Mouse (Mus musculus) intestine, embryonic 14.5 days (tissue): ENCODE measurements around the gene Nell1. TPM values are rescaled to one million over a fixed set of nuclear protein-coding genes. Genes with fewer than 3 reads are reported as not detected.

Source experiments
- ATAC-seq: fragments of 200-750 bp; cut with Nextera tagmentation; replicated peaks from 2 replicates; pipeline ENCODE4 v1.8.0; 2017; ENCODE audit warnings: low read depth, moderate number of reproducible peaks, moderate TSS enrichment, moderate library complexity; ENCODE audit not compliant: low FRiP score, low TSS enrichment
- DNase-seq: peaks from one replicate; pipeline ENCODE4 v3.0.0-alpha.2; 2018; ENCODE audit warnings: low spot score
- H3K27ac ChIP-seq: fragments of 300-500 bp; sonication (generic); 2 replicates; pipeline ENCODE4 v1.5.1; 2014; ENCODE audit warnings: low read depth, mild to moderate bottlenecking, control low read depth
- H3K27me3 ChIP-seq: fragments of 300-500 bp; sonication (generic); replicated peaks from 2 replicates; pipeline ENCODE4 v1.6.1; 2014; ENCODE audit warnings: low read length, control low read depth; ENCODE audit not compliant: control insufficient read depth, insufficient read depth
- H3K36me3 ChIP-seq: fragments of 300-500 bp; sonication (generic); 2 replicates; pipeline ENCODE4 v1.6.1; 2014; ENCODE audit warnings: low read length, control low read depth; ENCODE audit not compliant: control insufficient read depth, insufficient read depth
- H3K4me1 ChIP-seq: fragments of 300-500 bp; sonication (generic); replicated peaks from 2 replicates; pipeline ENCODE4 v1.6.1; 2014; ENCODE audit warnings: low read length, control low read depth, mixed read lengths; ENCODE audit not compliant: control insufficient read depth, insufficient read depth
- H3K4me2 ChIP-seq: fragments of 300-500 bp; sonication (generic); 2 replicates; pipeline ENCODE4 v1.6.1; 2014; ENCODE audit warnings: low read length
- H3K4me3 ChIP-seq: fragments of 300-500 bp; sonication (generic); 2 replicates; pipeline ENCODE4 v1.5.1; 2014; ENCODE audit warnings: low read depth, low read length, control low read depth, mixed read lengths
- H3K9ac ChIP-seq: fragments of 300-500 bp; sonication (generic); 2 replicates; pipeline ENCODE4 v1.6.1; 2014; ENCODE audit warnings: mild to moderate bottlenecking, low read length
- H3K9me3 ChIP-seq: fragments of 300-500 bp; sonication (generic); 2 replicates; pipeline ENCODE4 v1.6.1; 2016; ENCODE audit warnings: low read length, control low read depth; ENCODE audit not compliant: control insufficient read depth
- WGBS: fragments of 180-500 bp; shearing (Covaris S2); extraction: QIAGEN DNeasy Blood & Tissue Kit; methylation state at CpG from one replicate; pipeline ENCODE4 v1.1.7; 2014; 5-methylcytosine and 5-hydroxymethylcytosine counted together
- polyA plus RNA-seq: library from polyadenylated mRNA; unstranded; fragments of >200 nt; fragmentation: Nextera tagmentation; extraction: Ambion mirVana; gene quantifications from 2 replicates; pipeline ENCODE4 v1.2.1, GENCODE M21; 2014

Gene Nell1
- polyA plus RNA-seq, 1 experiment from 2014 or later, result 4.4 TPM

GRCm38 (mm10) chr7:50374876-50375275, 400.2 kb downstream of the Nell1 start:
- H3K27ac ChIP-seq, result no peak overlapping the region

GRCm38 (mm10) chr7:50410421-50410820, 435.8 kb downstream of the Nell1 start:
- no peaks in the 10 kb centered on the region for H3K36me3 ChIP-seq

More at GRCm38 (mm10) chr7:50374876-50375275, 400.2 kb downstream of the Nell1 start:
- no peak for DNase-seq
- H3K4me2 ChIP-seq, result no peak overlapping the region
- H3K27me3 ChIP-seq, result no peaks in the 10 kb centered on the region
- ATAC-seq, result no peak
- 79% methylated on average over 4 of the region's 4 CpGs for WGBS
- no peak overlapping the region for H3K9ac ChIP-seq
- no peaks in the 10 kb centered on the region for H3K36me3 ChIP-seq
- H3K4me3 ChIP-seq, result no peak overlapping the region
- H3K9me3 ChIP-seq, result no peaks in the 10 kb centered on the region
- H3K4me1 ChIP-seq, result no peaks in the 10 kb centered on the region

GRCm38 (mm10) chr7:50419976-50420375, 445.3 kb downstream of the Nell1 start:
- no peak overlapping the region for H3K27ac ChIP-seq
- no peak overlapping the region for H3K9ac ChIP-seq
- H3K9me3 ChIP-seq, result no peaks in the 10 kb centered on the region
- 53% methylated on average over 2 of the region's 2 CpGs for WGBS
- no peak overlapping the region for H3K4me2 ChIP-seq
- H3K4me1 ChIP-seq, result no peaks in the 10 kb centered on the region
- H3K36me3 ChIP-seq, result no peaks in the 10 kb centered on the region
- no peak for ATAC-seq
- no peak overlapping the region for H3K4me3 ChIP-seq
- DNase-seq, result no peak
- no peaks in the 10 kb centered on the region for H3K27me3 ChIP-seq

More at GRCm38 (mm10) chr7:50410421-50410820, 435.8 kb downstream of the Nell1 start:
- H3K27ac ChIP-seq, result no peak overlapping the region
- H3K27me3 ChIP-seq, result no peaks in the 10 kb centered on the region
- no peaks in the 10 kb centered on the region for H3K9me3 ChIP-seq
- no peak overlapping the region for H3K4me2 ChIP-seq
- DNase-seq (no peak), ATAC-seq (no peak)
- no peak overlapping the region for H3K9ac ChIP-seq
- 27% methylated on average over 2 of the region's 2 CpGs for WGBS
- no peak overlapping the region for H3K4me3 ChIP-seq
- H3K4me1 ChIP-seq, result peaks cover 10% of the 10 kb centered on the region; the same call in 1 of the 2 replicates

GRCm38 (mm10) chr7:50422422-50423195, 447.9 kb downstream of the Nell1 start:
- 71% methylated on average over 1 of the region's 1 CpGs for WGBS
- DNase-seq (no peak), ATAC-seq (no peak)
- no peaks in the 10 kb centered on the region for H3K9me3 ChIP-seq
- H3K4me1 ChIP-seq, result no peaks in the 10 kb centered on the region
- no peaks in the 10 kb centered on the region for H3K36me3 ChIP-seq
- H3K4me3 ChIP-seq, result no peak overlapping the region
- no peak overlapping the region for H3K4me2 ChIP-seq
- H3K27me3 ChIP-seq, result no peaks in the 10 kb centered on the region
- no peak overlapping the region for H3K9ac ChIP-seq
- no peak overlapping the region for H3K27ac ChIP-seq

- Histone ChIP-seq H3K9ac (no peak overlapping the region), H3K36me3 (no peaks in the 10 kb centered on the region), H3K4me3 (no peak overlapping the region), H3K9me3 (no peaks in the 10 kb centered on the region), H3K4me2 (no peak overlapping the region), H3K4me1 (no peaks in the 10 kb centered on the region), H3K27me3 (no peaks in the 10 kb centered on the region), H3K27ac (no peak overlapping the region)
- ATAC-seq (peak; percentile 58; the same call in 1 of the 2 replicates), DNase-seq (no peak)
- 71% methylated on average over 5 of the region's 5 CpGs for WGBS
Measured at GRCm38 (mm10) chr7:50429725-50430124, 455.1 kb downstream of the Nell1 start.

GRCm38 (mm10) chr7:50441237-50441636, 466.6 kb downstream of the Nell1 start:
- H3K4me1 ChIP-seq, result no peaks in the 10 kb centered on the region
- no peak overlapping the region for H3K27ac ChIP-seq
- no peaks in the 10 kb centered on the region for H3K27me3 ChIP-seq
- DNase-seq, result no peak
- ATAC-seq, result no peak
- no peaks in the 10 kb centered on the region for H3K36me3 ChIP-seq
- H3K9me3 ChIP-seq, result no peaks in the 10 kb centered on the region
- H3K4me2 ChIP-seq, result no peak overlapping the region
- no peak overlapping the region for H3K4me3 ChIP-seq
- H3K9ac ChIP-seq, result no peak overlapping the region

GRCm38 (mm10) chr7:50447316-50447715, 472.7 kb downstream of the Nell1 start:
- WGBS, result 76% methylated on average over 4 of the region's 4 CpGs
- no peak overlapping the region for H3K4me2 ChIP-seq
- H3K4me1 ChIP-seq, result no peaks in the 10 kb centered on the region
- H3K27me3 ChIP-seq, result no peaks in the 10 kb centered on the region
- DNase-seq (no peak), ATAC-seq (no peak)
- no peak overlapping the region for H3K9ac ChIP-seq
- no peak overlapping the region for H3K4me3 ChIP-seq
- H3K36me3 ChIP-seq, result no peaks in the 10 kb centered on the region
- H3K9me3 ChIP-seq, result no peaks in the 10 kb centered on the region
- no peak overlapping the region for H3K27ac ChIP-seq

GRCm38 (mm10) chr7:50467742-50468141, 493.1 kb downstream of the Nell1 start:
- H3K9me3 ChIP-seq, result no peaks in the 10 kb centered on the region
- no peak overlapping the region for H3K4me3 ChIP-seq
- H3K9ac ChIP-seq, result no peak overlapping the region
- no peaks in the 10 kb centered on the region for H3K4me1 ChIP-seq
- H3K4me2 ChIP-seq, result no peak overlapping the region
- ATAC-seq (no peak), DNase-seq (no peak)
- no peaks in the 10 kb centered on the region for H3K27me3 ChIP-seq
- H3K27ac ChIP-seq, result no peak overlapping the region
- WGBS, result 91% methylated on average over 6 of the region's 6 CpGs
- H3K36me3 ChIP-seq, result no peaks in the 10 kb centered on the region

GRCm38 (mm10) chr7:50470555-50470954, 495.9 kb downstream of the Nell1 start:
- 87% methylated on average over 3 of the region's 3 CpGs for WGBS
- Histone ChIP-seq H3K4me3 (no peak overlapping the region), H3K9ac (no peak overlapping the region), H3K9me3 (no peaks in the 10 kb centered on the region), H3K27me3 (no peaks in the 10 kb centered on the region), H3K36me3 (no peaks in the 10 kb centered on the region), H3K4me1 (no peaks in the 10 kb centered on the region), H3K4me2 (no peak overlapping the region), H3K27ac (no peak overlapping the region)
- no peak for DNase-seq
- ATAC-seq, result no peak
